Mouse (Mus musculus) lung, postnatal 0 days (tissue): ENCODE data around the gene R3hdm4.
A peak's percentile ranks its signal among the peaks of the same experiment; 100 is the strongest.

ENCODE experiments used
- CTCF ChIP-seq: IDR thresholded peaks from 2 replicates; pipeline ENCODE4 v1.5.1; 2016; ENCODE audit warnings: antibody characterized with exemption, mild to moderate bottlenecking
- EP300 ChIP-seq: IDR thresholded peaks from 2 replicates; pipeline ENCODE4 v1.6.1; 2016; ENCODE audit warnings: antibody characterized with exemption, mild to moderate bottlenecking, control low read depth

GRCm38 (mm10) chr10:79926491-79927323, 5.7 kb upstream of the R3hdm4 start, which contains the start of gene Arid3a:
- TF ChIP-seq CTCF (no peak), EP300 (0 out of 2 replicates have a peak, but pooled peaks have one; percentile 34)
